Mouse (Mus musculus): ENCODE measurements at regions not wholly inside any gene's neighbourhood (a gene's known extent, or its start where the extent isn't known, plus 50 kb on each side); places are given as distances from the start of the nearest gene placed in this dataset.

GRCm38 (mm10) chr15:61116912-61117311 is 194.1 kb upstream of the A1bg start:
- Histone ChIP-seq H3K27ac (no peak overlapping the region), H3K4me1 (no peaks in the 10 kb centered on the region), H3K9ac (no peak overlapping the region), H3K4me2 (replicated peaks) (no peak overlapping the region), H3K4me3 (no peak overlapping the region), H3K27me3 (no peaks in the 10 kb centered on the region), H3K36me3 (no peaks in the 10 kb centered on the region), H3K9me3 (no peaks in the 10 kb centered on the region)
- ATAC-seq (ENCODE audit: insufficient number of reproducible peaks, insufficient read depth, low FRiP score, low TSS enrichment): no peak
- WGBS: 48% methylated on average over 1 of the region's 1 CpGs

- no peaks in the 10 kb centered on the region for H3K27me3 ChIP-seq
- 2% methylated on average over 4 of the region's 4 CpGs for WGBS
- peaks cover 17% of the 10 kb centered on the region for H3K4me1 ChIP-seq
- no peak overlapping the region for H3K9ac ChIP-seq
- H3K36me3 ChIP-seq: no peaks in the 10 kb centered on the region
- no peak overlapping the region for H3K4me2 ChIP-seq (replicated peaks)
- H3K9me3 ChIP-seq: no peaks in the 10 kb centered on the region
- no peak overlapping the region for H3K4me3 ChIP-seq
- H3K27ac ChIP-seq: peak overlapping the region; percentile 80
- no peak for ATAC-seq (ENCODE audit: insufficient number of reproducible peaks, insufficient read depth, low FRiP score, low TSS enrichment)
These were observed 186.8 kb upstream of the A1bg start for GRCm38 (mm10) chr15:61109429-61110128.

GRCm38 (mm10) chr15:61108957-61109356 is 186.1 kb upstream of the A1bg start:
- WGBS: 31% methylated on average over 2 of the region's 2 CpGs
- Histone ChIP-seq H3K9me3 (no peaks in the 10 kb centered on the region), H3K36me3 (no peaks in the 10 kb centered on the region), H3K27me3 (no peaks in the 10 kb centered on the region), H3K4me1 (peaks cover 17% of the 10 kb centered on the region), H3K4me3 (no peak overlapping the region), H3K4me2 (replicated peaks) (no peak overlapping the region), H3K27ac (peak overlapping the region; percentile 80), H3K9ac (no peak overlapping the region)
- no peak for ATAC-seq (ENCODE audit: insufficient number of reproducible peaks, insufficient read depth, low FRiP score, low TSS enrichment)

- H3K9me3 ChIP-seq: no peaks in the 10 kb centered on the region
- H3K27me3 ChIP-seq: no peaks in the 10 kb centered on the region
- H3K9ac ChIP-seq: no peak overlapping the region
- 0 out of 2 replicates have a peak overlapping the region, but pooled peaks have one; percentile 7 for H3K4me2 ChIP-seq (replicated peaks)
- H3K4me1 ChIP-seq: peaks cover 4% of the 10 kb centered on the region; the same call in 1 of the 2 replicates
- H3K27ac ChIP-seq: no peak overlapping the region
- H3K4me3 ChIP-seq: no peak overlapping the region
- ATAC-seq (ENCODE audit: insufficient number of reproducible peaks, insufficient read depth, low FRiP score, low TSS enrichment): no peak
- H3K36me3 ChIP-seq: no peaks in the 10 kb centered on the region
- 28% methylated on average over 7 of the region's 7 CpGs for WGBS
These were observed 179.9 kb upstream of the A1bg start for GRCm38 (mm10) chr15:61102421-61103412.

GRCm38 (mm10) chr15:61100807-61101206 is 178.0 kb upstream of the A1bg start:
- H3K4me2 ChIP-seq (replicated peaks): no peak overlapping the region
- H3K4me3 ChIP-seq: no peak overlapping the region
- no peaks in the 10 kb centered on the region for H3K9me3 ChIP-seq
- no peaks in the 10 kb centered on the region for H3K36me3 ChIP-seq
- H3K27ac ChIP-seq: no peak overlapping the region
- no peak for ATAC-seq (ENCODE audit: insufficient number of reproducible peaks, insufficient read depth, low FRiP score, low TSS enrichment)
- no peak overlapping the region for H3K9ac ChIP-seq
- 76% methylated on average over 4 of the region's 4 CpGs for WGBS
- H3K4me1 ChIP-seq: peaks cover 4% of the 10 kb centered on the region; the same call in 1 of the 2 replicates
- no peaks in the 10 kb centered on the region for H3K27me3 ChIP-seq

DNA sequence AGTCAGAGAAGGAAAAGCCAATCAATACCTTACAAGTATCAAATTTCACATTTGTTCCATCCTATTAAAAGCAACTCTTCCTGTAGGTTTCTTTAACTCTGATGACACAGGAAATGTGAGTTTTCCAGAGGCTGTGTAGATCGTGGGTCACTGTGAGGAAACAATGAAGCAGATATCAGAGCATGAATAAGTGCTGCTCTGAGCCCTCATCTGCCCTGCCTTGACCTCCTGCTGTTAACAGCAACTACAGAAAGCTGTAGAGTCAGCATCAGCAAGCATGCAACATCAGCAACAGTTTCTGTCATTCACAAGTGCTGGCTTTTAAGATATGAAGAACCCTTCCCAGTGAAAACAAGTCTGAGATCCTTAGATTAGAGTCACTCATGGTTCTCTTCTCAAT is 176.2 kb upstream of the A1bg start:
- H3K4me2 ChIP-seq (replicated peaks): no peak overlapping the region
- H3K27me3 ChIP-seq: no peaks in the 10 kb centered on the region
- no peaks in the 10 kb centered on the region for H3K36me3 ChIP-seq
- 9% methylated on average over 1 of the region's 1 CpGs for WGBS
- no peak overlapping the region for H3K27ac ChIP-seq
- peaks cover 4% of the 10 kb centered on the region; the same call in 1 of the 2 replicates for H3K4me1 ChIP-seq
- H3K4me3 ChIP-seq: no peak overlapping the region
- H3K9me3 ChIP-seq: no peaks in the 10 kb centered on the region
- H3K9ac ChIP-seq: no peak overlapping the region
- no peak for ATAC-seq (ENCODE audit: insufficient number of reproducible peaks, insufficient read depth, low FRiP score, low TSS enrichment)

- no peaks in the 10 kb centered on the region for H3K9me3 ChIP-seq
- ATAC-seq (ENCODE audit: insufficient number of reproducible peaks, insufficient read depth, low FRiP score, low TSS enrichment): no peak
- peaks cover 4% of the 10 kb centered on the region; the same call in 1 of the 2 replicates for H3K4me1 ChIP-seq
These were observed 175.7 kb upstream of the A1bg start for GRCm38 (mm10) chr15:61098519-61098918.

GRCm38 (mm10) chr15:61096021-61096781 is 173.4 kb upstream of the A1bg start:
- Histone ChIP-seq H3K4me2 (replicated peaks) (no peak overlapping the region), H3K36me3 (no peaks in the 10 kb centered on the region), H3K4me1 (no peaks in the 10 kb centered on the region), H3K9me3 (no peaks in the 10 kb centered on the region), H3K27ac (no peak overlapping the region), H3K4me3 (no peak overlapping the region), H3K9ac (no peak overlapping the region), H3K27me3 (no peaks in the 10 kb centered on the region)
- no peak for ATAC-seq (ENCODE audit: insufficient number of reproducible peaks, insufficient read depth, low FRiP score, low TSS enrichment)
- 65% methylated on average over 3 of the region's 3 CpGs for WGBS

More at GRCm38 (mm10) chr15:61098519-61098918, 175.7 kb upstream of the A1bg start:
- Histone ChIP-seq H3K27me3 (no peaks in the 10 kb centered on the region), H3K36me3 (no peaks in the 10 kb centered on the region), H3K4me3 (no peak overlapping the region), H3K4me2 (replicated peaks) (no peak overlapping the region), H3K27ac (no peak overlapping the region), H3K9ac (no peak overlapping the region)

DNA sequence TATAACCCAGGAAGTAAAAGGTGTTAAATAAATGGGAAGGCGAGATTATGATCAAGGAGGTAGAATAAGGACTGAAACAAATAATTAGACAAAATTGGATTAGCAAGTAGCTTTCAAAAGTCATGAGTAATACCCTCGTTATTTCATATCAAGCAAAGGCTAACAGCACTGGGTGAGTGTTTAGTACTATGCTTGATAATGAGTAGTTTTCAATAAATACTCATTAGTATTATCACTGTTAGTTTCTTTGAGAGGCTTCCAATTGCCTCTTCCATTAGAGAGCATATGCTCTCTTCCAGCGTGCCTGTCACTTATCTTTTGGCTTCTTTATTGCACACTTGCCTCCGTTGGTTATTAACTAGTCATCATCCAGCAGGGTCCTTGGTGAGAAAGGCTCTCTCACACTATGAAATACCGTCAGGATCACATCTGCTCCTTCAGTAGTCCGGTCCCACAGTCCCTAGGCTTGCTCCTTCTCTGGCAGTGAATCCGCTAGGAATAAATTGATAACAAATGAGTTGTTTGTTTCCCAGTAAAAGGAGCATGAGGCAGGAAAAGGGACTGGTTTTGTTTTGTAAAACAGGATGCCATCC is 132.3 kb upstream of the A1bg start:
- Histone ChIP-seq H3K4me3 (no peak overlapping the region), H3K27me3 (no peaks in the 10 kb centered on the region), H3K4me2 (replicated peaks) (no peak overlapping the region), H3K4me1 (no peaks in the 10 kb centered on the region), H3K36me3 (no peaks in the 10 kb centered on the region), H3K27ac (no peak overlapping the region), H3K9me3 (no peaks in the 10 kb centered on the region), H3K9ac (no peak overlapping the region)
- 56% methylated on average over 7 of the region's 7 CpGs for WGBS
- no peak for ATAC-seq (ENCODE audit: insufficient number of reproducible peaks, insufficient read depth, low FRiP score, low TSS enrichment)

DNA sequence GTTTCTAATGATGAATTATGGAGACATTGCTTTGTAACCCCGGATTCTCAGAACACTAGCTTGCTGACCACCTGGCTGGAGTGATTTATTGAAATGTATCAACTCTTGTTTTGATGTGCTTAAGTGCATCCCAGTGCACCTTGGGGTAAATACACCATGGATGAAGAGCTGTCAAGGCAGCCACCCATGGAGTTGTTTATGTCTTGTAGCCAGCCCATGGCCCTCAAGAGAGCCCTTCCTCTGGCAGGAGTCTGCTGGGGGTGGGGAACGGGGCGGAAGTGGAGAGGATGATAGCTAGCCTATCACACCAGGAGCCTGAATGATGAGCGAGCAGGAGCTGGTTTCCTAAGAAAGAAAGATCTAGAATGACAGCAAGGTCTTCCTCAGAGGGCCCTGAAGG is 128.6 kb upstream of the A1bg start:
- WGBS: 80% methylated on average over 4 of the region's 4 CpGs
- no peak overlapping the region for H3K9ac ChIP-seq
- no peak overlapping the region for H3K4me3 ChIP-seq
- ATAC-seq (ENCODE audit: insufficient number of reproducible peaks, insufficient read depth, low FRiP score, low TSS enrichment): no peak
- H3K4me1 ChIP-seq: no peaks in the 10 kb centered on the region
- no peak overlapping the region for H3K27ac ChIP-seq
- no peaks in the 10 kb centered on the region for H3K36me3 ChIP-seq
- no peaks in the 10 kb centered on the region for H3K9me3 ChIP-seq
- no peak overlapping the region for H3K4me2 ChIP-seq (replicated peaks)
- H3K27me3 ChIP-seq: no peaks in the 10 kb centered on the region

- no peak overlapping the region for H3K27ac ChIP-seq
- no peaks in the 10 kb centered on the region for H3K27me3 ChIP-seq
- H3K4me2 ChIP-seq (replicated peaks): no peak overlapping the region
- H3K9me3 ChIP-seq: no peaks in the 10 kb centered on the region
- ATAC-seq (ENCODE audit: insufficient number of reproducible peaks, insufficient read depth, low FRiP score, low TSS enrichment): no peak
- 82% methylated on average over 3 of the region's 3 CpGs for WGBS
- no peak overlapping the region for H3K9ac ChIP-seq
- H3K36me3 ChIP-seq: no peaks in the 10 kb centered on the region
- no peaks in the 10 kb centered on the region for H3K4me1 ChIP-seq
- no peak overlapping the region for H3K4me3 ChIP-seq
These were observed 86.7 kb upstream of the A1bg start for GRCm38 (mm10) chr15:61009509-61009908.
